Mouse (Mus musculus) adrenal gland, adult 18-20 months (tissue): ENCODE measurements around the gene Hsd17b1. TPM values are rescaled to one million over a fixed set of nuclear protein-coding genes. Genes with fewer than 3 reads are reported as not detected.

Experiments
- DNase-seq, 2 experiments: peaks; one replicate each; pipeline ENCODE4 v3.0.0; 2021 to 2022; ENCODE audit warnings: low spot score in 2 of 2
- long read RNA-seq, 2 experiments: library from polyadenylated mRNA; stranded (forward); transcript quantifications; one replicate each; pipeline ENCODE4 v2.0.0; 2021
- total RNA-seq, 2 experiments: library from RNA; stranded (reverse); gene quantifications; 1 replicate in 1 of 2; 2 replicates in 1 of 2; pipeline ENCODE4 v1.2.3; 2021

Gene Hsd17b1
- total RNA-seq, result 1 to 10 TPM; 1.2 to 2.0 TPM
- long read RNA-seq, experiment 1, partial matches to known transcripts, result 0 of 2 reads
- long read RNA-seq, experiment 1, other reads (novel, unspliced or antisense), result 2 of 2 reads
- long read RNA-seq, experiment 2, partial matches to known transcripts, result 0 of 2 reads
- long read RNA-seq, experiment 2, other reads (novel, unspliced or antisense), result 2 of 2 reads

DNA sequence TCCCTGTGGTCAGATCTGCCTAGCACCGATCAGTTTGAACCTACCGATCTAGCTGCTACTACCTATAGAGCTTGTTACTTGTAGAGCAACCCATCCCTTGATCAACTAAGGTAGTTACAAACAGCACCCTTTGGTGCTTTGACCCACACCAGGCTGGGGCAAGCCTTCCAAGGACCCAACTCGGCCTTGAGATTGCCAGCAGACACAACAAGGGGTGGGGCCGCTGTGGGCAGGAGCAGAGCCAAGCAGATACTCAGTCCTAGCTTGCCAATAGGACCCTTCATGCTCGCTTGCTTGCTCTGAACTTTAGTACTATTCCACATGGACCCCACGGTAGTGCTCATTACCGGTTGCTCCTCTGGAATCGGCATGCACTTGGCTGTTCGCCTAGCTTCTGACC lies at the start of gene Hsd17b1:
Hsd17b1 (plus strand) TSS at position 291 of the 400 bp plus-strand sequence.
- DNase-seq, result no peak

DNA sequence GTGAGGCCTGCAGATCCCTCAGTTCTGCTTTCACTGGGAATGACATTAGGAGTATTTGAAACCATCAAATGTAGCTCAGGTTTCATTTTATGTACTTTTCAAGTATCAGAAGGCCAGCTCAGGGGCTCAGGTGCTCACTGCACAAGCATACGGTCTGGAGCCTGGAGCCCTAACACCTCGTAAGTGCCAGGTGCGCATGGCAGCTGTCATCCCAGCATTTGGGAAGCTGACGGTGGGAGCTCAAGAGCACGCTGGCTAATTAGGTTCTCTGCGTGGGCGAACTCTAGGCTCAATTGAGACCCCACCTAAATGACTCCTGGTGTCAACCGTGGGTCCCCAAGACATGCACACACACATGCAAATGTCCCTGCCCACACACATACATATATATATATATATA lies 48.9 kb upstream of the Hsd17b1 start:
- no peak for DNase-seq

DNA sequence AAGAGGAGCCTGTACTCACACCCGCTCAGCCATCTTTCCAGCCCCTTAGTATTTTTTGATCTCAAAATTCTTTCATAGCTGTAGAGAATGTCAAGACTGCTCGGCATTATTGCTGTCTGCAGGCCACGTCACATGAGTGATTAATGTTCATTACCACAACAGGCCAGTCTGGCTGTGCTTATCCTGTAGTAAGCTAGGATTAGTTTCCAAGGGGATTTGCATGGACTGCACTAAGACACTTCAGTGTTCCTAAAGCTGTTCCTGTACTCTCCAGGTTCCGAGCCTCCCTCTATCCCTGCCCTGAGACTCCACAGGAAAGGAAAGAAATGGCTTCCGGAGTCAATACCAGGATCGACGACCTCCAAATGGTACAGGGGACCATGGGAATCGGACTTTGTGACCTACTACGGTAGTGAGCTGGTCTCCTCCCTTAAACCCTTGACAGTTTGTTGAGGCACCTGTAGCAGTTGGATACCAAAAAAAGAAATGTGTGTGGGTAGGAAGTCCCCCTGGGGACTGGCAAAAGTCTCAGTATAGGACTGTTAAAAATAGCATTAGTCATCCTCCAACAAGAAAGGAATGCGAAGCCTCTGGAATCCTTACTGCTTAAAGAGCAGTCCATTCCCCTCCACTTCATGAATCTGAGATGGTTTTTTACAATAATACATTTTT lies 47.9 kb upstream of the Hsd17b1 start:
- DNase-seq, result no peak

DNA sequence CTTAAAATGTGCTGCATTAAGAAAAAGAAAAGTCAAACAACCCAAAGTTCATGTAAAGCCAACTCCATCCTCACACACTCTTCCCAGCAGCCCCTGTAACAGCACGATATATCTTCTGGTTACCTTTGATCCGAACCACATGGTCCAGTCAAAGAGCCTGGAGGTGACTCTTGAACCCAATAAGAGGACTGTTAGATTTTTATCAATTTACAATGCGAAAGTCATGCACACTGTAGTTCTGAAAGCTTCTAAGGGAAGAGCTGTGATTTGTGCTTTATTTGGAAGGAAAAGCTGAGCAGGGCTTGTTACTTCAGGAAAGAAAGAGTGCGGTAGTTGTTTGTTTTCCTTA lies 47.4 kb upstream of the Hsd17b1 start:
- no peak for DNase-seq

DNA sequence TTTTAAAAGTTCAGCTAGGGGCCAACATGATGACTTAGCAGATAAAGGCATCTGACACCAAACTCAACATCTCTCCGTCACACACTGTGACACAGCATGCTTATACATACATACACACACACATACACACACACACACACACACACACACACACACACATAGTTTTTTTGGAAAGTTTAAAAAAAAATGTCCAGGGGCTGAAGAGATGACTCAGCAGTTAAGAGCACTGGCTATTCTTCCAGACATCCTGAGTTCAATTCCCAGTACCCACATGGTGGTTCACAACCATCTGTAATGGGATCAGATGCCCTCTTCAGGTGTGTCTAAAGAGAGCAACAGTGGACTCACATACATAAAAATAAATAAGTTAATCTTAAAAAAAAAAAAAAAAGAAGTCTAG lies 46.7 kb upstream of the Hsd17b1 start:
- DNase-seq, result no peak

DNA sequence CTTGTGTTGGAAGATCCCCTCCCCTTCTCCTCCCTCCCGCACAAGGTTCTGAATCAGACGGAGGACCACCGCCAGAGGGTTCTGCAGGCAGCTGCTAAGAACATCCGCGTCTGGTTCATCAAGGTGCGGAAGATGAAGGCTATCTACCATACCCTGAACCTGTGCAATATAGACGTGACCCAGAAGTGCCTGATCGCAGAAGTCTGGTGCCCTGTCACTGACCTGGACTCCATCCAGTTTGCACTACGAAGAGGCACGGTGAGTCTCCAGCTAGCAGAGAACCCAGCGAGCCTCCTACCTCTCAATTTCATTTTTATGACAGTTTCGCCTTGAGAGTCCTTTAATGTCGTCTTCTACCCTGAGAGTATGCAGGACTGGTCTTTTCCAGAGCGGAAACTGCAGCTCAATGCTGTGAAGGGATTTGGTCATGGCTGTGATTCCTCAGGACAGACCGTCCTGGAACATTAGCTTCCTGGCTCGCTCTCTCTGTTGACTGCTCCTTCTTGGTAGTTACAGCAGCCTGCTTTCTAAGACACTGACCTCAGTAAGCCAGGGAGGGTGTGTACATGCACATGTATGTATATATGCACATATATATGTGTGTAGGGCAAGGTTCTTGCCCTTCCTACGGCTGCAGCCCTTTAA lies 44.2 kb upstream of the Hsd17b1 start:
- no peak for DNase-seq

DNA sequence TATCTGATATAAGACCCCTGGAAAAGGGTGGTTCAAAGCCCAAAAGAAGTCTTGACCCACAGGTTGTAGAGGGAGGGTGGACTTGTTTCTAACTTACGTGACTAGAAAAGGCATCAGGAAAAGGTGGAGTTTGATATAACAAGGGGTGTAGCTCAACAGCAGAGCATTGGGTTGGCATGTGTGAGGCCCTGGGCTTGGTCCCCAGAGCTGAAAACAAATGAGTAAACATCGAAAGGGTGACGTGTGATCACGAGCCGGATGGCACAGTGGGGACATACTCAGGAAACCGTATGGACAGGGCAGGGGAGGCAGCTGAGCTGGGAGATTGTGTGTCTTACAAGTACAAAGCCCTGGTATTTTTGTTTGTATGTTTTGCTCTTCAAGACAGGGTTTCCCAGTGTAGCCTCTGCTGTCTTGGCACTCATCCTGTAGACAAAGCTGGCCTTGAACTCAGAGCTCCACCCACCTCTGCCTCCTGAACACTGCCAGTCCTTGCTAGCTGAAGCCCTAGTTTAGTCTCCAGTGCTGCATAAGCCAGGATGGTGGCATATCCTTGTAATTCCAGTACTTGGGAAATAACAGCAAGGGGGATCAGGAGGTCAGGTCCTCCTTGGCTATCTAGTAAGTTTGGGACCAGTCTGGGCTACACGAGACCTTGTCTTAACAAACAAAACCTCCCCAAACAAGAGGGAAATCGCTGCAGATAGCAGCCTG lies 43.4 kb upstream of the Hsd17b1 start:
- DNase-seq, result peak in 1 of 2 experiments; percentile 37

DNA sequence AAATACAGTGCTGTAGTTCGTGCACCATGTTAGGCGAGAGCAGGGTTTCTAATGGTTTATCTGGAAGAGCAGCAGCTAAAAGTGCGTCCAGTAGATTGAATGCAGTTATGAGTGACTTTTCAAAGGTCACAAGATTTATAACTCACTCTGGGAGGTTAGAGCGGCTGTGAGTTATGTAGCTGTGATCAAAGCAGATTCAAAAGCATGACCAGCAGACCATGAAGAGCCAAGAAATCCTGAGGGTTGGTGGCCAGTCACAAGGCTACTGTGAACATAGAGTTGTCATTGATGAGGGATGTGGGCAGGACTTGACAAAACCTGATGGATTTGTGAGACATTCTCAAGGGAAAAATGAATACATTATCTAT lies 42.9 kb upstream of the Hsd17b1 start:
- no peak for DNase-seq

DNA sequence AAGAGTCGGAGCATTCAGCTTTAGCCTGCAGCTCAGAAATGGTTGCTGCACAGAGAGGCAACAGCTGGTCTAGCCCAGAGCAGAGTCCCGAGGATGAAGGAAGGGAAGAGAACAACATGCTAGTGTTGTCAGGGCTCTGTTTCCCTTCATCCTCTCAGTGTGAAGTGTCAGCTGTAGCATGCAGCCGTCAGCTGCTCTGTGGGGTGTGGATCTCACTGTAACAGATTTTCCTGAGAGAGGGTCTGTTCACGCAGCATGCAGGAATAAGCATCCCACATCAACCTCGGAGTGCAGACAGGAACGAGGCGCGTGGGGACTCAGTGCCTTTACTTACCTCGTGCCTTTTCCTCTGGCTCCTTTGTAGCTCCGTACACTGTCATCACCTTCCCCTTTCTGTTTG lies 40.4 kb upstream of the Hsd17b1 start:
- DNase-seq, result no peak

DNA sequence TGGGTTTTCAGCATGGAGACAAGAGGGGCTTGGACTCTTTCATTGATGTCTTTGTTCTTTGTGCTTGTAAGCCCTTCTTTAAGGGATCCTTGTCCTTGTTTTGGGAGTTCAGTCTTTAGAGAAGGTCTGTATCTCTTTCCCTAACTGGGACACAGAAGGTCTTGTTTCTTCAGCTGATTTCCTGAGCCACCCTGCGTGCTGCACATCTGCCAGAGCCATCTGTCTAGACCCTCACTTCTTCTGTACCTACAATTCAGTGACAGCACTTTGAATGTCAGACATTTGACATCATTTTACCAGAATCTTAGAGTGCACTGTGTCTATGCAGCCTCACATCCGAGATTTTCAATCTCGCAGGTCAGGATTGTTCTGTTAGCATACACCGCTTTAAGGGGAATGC lies 32.4 kb upstream of the Hsd17b1 start:
- DNase-seq, result no peak

DNA sequence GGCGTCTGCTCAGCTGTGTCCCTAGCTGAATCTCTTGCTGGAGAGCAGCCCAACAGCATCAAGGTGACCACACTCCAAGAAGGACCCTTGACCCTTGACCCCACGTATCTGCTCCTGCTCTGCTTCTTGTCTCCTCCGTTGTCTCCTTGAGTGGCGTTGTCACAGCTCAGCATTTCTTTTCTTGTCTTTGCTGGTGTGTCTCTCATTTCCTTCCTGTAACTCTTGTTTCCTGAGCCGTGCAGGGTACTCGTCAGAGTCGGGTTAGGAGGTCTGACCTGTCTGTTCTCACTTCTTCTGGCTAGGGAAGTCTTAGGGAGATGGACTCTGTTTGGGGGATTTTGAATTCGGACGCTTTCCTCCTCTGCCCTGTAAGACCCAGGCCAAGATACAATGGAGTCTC lies 31.8 kb upstream of the Hsd17b1 start:
- DNase-seq, result no peak

DNA sequence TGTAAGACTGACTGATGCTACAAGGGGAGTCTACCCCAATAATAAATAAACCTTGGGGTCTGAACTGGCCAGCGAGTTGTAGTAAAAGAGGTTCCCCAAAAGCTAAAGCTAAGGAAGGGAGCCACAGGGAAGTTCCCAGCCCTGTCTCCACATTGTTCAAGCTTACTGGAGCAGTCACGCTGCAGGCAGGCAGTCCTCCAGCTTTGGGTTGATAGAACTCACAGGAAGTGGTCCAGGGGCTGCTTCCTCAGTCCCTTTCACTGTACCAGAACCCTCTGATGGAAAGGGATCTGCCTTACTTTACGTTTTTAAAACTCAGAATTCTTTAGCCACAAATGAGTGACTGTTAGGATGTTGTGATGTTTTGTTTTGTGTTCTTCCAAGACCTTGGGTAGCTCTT lies 30.7 kb upstream of the Hsd17b1 start:
- no peak for DNase-seq

DNA sequence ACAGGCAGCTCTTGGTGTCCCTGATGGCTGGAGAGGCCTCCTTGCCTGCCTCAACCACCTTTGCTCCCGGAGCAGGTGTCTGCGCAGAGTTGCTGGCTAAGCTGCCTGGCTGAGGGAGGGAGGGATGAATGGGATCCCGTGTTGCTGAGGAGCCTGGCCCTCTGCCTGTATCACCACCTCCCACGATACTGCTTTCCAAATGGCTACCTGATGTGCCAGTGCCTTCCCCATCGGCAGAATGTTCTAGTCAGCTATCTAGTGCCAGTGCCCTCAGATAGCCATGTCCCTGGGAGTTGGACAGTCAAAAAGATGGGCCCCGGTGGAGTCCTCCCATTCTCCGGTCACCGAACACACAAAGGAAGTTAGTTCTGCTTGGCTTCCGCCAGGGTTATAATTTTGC lies 27.9 kb upstream of the Hsd17b1 start:
- no peak for DNase-seq

DNA sequence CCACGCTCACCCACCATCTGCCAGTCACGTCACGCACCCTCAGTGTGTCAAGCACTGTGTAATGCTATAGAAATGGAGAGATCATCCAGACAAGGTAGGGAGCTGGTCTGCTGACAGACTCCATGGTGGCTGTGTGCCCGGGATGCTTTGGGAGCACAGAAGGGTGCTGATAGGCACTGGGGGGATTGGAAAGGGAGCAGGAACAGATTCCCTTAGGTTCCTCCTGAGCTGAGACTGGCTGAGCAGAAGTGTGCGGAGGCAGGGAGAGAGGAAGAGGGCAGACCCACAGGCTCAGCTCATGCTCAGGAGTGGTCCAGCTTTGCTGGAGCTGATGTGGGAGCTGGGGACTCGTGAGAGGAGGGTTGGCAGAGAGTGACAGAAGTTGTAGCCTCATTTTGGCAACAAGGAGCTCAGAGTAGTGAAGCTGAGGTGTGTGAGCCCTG lies 27.1 kb upstream of the Hsd17b1 start:
- DNase-seq, result no peak

DNA sequence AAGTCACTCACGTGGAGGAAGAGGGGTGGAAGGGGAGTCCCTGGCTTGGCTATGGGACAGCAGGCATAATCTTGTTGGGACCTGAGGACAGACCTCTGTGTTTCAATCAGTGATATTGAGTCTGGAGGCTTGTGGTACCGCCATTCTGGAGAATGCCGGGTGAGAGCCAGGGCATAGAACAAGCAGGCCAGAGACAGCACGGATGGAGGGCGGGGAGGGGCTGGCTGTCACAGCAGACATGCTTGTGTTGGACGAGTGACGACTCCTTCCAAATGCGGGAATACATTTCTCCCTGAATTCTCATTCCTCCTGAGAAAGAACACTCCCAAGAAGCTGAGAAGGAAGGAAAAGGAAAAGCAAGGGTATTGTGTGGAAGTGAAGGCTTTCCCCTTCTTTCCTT lies 26.6 kb upstream of the Hsd17b1 start:
- no peak for DNase-seq

DNA sequence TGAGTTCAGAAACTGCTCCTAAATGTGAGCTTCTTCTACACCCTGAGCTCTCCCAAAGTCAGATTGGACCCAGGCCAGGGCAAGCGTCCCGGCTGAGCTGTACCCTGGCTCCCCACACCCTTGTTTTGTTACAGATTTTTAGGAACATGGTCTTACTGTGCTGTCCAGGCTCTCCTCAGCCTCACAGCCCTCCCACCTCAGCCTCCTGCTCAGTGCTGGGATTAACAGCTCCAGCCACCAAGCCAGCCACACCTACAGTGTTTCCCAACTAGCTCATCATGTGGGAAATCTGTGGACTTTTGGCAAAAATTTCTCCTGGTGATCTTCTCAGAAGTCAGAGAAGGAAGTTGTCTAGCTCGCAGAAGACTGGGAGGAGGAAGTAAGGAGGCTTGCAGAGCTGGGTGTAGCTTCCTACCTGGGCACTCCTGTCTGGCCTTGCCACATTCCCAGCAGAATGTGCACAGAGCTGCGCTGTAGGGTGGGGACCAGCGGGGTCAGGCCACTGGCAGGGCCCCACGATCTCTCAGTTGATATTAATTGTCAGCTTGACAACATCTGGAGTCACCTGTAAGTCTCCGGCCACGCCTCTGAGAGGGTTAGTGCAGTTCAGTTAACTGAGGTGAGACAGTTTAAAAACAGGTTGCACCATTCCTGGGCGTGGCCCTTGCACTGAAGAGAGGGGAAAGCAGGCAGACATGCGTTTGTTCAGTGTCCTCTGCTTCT lies 25.3 kb upstream of the Hsd17b1 start:
- DNase-seq, result no peak

DNA sequence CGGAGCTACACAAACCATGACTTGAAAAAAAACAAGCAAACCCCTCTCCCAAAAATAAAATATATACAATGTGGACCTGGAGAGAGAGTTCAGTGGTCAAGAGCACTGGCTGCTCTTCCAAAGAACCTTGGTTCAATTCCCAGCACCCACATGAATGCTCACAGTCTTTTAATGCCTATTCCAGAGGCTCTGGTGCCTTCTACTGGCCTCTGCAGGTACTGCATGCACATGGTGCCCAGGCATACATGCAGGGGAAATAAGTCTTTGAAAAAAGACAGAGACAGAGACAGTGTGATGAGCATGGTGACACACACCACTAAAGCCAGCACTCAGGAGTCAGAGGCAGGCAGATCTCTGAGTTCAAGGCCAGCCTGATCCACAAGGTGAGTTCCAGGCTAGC lies 24.2 kb upstream of the Hsd17b1 start:
- DNase-seq, result no peak

DNA sequence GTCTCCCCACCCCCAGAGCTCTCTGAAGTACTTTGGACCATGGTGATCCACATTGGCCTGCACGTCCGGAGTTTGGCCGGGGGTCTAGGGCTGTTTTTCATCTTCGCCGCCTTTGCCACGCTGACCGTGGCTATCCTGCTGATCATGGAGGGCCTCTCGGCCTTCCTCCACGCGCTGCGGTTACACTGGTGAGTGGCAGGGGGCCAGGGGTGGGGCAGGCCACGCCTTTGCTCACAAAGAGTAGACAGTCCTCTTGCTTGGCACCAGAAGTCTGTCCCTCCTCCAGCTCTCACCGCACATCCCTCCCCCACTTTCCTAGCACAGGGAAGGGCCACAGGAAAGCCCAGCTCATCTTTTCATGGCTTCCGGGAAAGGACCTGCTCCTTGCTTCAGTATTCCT lies 22.8 kb upstream of the Hsd17b1 start:
- no peak for DNase-seq

DNA sequence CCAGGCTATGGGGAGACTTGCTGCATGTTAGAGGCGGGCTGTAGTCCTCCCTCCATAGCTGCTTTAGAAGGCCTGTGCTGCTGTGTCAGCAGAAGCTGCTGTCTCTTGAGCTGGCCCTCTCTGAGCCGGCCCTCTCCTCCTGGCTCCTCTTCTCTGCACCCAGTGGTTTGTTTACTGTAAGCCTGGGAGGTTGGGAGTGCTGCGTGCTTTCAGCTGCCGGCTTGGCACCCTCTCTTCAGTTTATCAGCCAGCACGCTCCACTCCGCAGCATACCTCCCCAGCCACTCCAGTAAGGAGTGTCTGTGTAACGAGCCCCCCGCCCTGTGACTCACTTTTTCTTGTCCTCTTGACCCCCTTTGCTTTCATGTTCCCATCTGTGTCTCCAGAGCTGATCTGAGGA lies 21.3 kb upstream of the Hsd17b1 start:
- no peak for DNase-seq

DNA sequence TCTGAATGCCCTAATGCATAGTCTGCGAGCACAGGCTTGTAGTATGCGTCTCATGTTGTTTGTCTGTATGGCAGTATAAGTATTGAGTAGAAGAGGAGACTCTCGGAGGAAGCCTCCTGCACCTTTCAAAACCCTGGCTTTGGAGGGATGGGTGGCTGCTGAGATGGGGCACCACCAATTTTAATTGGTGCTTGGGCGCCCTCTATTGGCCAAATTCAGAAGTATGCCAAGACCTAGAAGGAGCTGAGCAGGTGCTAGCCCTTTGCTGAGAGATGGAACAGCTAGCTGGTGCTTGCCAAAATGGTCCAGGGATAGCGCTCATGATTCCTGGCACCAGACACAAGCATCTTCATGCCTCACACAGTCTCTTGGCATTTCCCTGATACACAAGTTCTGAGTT lies 20.4 kb upstream of the Hsd17b1 start:
- peak; percentile 86 for DNase-seq

DNA sequence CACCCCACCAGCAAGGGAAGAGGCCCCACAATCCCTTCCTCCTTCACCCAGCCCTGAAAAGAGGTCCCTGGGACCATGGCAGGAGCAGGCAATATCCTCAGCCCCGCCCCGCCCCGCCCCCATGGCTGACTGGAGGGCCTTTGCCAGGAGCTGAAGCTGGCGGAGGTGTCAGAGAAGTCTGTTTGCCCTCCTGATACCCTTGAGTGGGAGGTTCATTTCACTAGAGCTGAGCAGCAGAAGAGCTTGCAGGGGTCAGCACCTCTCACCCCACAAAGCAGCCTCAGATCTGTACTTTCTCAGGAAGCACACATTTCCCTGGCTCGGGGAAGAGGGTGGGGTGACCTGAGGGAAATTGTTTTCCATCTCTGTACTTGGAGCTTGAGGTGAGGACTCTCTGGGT lies 19.5 kb upstream of the Hsd17b1 start:
- DNase-seq, result no peak

DNA sequence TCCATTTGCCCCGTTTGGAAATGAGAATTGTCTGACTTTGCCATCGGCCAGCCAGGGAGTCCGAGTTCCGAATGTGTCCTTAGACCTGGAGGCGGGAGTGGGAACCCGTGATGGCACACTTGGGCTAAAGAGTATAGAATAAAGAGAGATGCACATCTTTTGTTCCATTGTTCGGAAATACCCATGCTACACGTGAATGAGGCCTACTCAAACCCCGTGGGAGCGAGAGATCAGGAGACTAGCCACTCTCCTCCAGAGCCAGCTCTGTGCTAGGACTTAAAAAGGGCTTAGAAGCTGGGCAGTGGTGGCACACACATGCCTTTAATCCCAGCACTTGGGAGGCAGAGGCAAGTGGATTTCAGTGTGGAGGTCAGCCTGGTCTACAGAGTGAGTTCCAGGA lies 18.7 kb upstream of the Hsd17b1 start:
- no peak for DNase-seq
